Mouse (Mus musculus): ENCODE measurements at regions not wholly inside any gene's neighbourhood (a gene's known extent, or its start where the extent isn't known, plus 50 kb on each side); places are given as distances from the start of the nearest gene placed in this dataset.

DNA sequence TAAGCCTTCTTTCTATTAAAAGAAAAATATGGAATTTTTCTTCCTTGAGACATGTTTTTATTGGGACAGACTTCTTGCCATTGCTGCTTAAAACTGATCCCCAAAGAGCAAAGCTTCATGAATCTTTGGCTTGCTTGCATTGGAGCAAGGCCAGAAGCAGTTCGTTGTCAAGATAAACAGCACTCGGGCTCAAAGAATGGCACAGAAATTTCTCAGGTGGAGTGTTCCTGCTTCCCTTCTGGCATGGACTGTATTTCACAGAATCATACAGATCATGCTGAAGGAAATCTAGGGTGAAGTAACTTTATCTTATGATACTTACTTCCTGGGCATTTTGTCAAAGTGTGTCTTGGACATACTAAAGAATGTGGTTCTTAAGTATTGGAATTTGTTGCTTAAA is 77.0 kb upstream of the Mmadhc start:
- TF ChIP-seq EP300 (IDR thresholded peaks at IDR 0.05; ENCODE audit: low read depth) (no peak), CTCF (IDR thresholded peaks at IDR 0.05; ENCODE audit: low read depth) (no peak)

Measured in liver, postnatal 0 days (tissue).